Mouse (Mus musculus) liver, embryonic 12.5 days (tissue): ENCODE data around the gene Spin1. TPM values are rescaled to one million over a fixed set of nuclear protein-coding genes. Genes with fewer than 3 reads are reported as not detected.
A peak's percentile ranks its signal among the peaks of the same experiment; 100 is the strongest.

Experiments used
- ATAC-seq: fragments of 200-750 bp; cut with Nextera tagmentation; 2 replicates; pipeline ENCODE4 v1.8.0; 2017; ENCODE audit warnings: moderate number of reproducible peaks, mild to moderate bottlenecking, moderate library complexity
- H3K27ac ChIP-seq: fragments of 300-500 bp; sonication (generic); 2 replicates; pipeline ENCODE4 v1.5.1; 2016; ENCODE audit warnings: mild to moderate bottlenecking
- H3K27me3 ChIP-seq: fragments of 300-500 bp; sonication (generic); replicated peaks from 2 replicates; pipeline ENCODE4 v1.6.1; 2016; ENCODE audit warnings: mild to moderate bottlenecking, moderate library complexity
- H3K36me3 ChIP-seq: fragments of 300-500 bp; sonication (generic); 2 replicates; pipeline ENCODE4 v1.6.1; 2016; ENCODE audit warnings: mild to moderate bottlenecking, moderate library complexity
- H3K4me1 ChIP-seq: fragments of 300-500 bp; sonication (generic); 2 replicates; pipeline ENCODE4 v1.6.1; 2016
- H3K4me2 ChIP-seq: fragments of 300-500 bp; sonication (generic); 2 replicates; pipeline ENCODE4 v1.6.1; 2016; ENCODE audit warnings: mild to moderate bottlenecking, moderate library complexity
- H3K4me3 ChIP-seq: fragments of 300-500 bp; sonication (generic); 2 replicates; pipeline ENCODE4 v1.5.1; 2016; ENCODE audit warnings: mild to moderate bottlenecking, moderate library complexity
- H3K9ac ChIP-seq: fragments of 300-500 bp; sonication (generic); 2 replicates; pipeline ENCODE4 v1.6.1; 2016; ENCODE audit warnings: mild to moderate bottlenecking, moderate library complexity
- H3K9me3 ChIP-seq: fragments of 300-500 bp; sonication (generic); replicated peaks from 2 replicates; pipeline ENCODE4 v1.6.1; 2016; ENCODE audit warnings: mild to moderate bottlenecking, moderate library complexity
- WGBS: fragments of 180-500 bp; shearing (Covaris S2); methylation state at CpG from one replicate; pipeline ENCODE4 v1.1.7; 2016; ENCODE audit not compliant: insufficient replicate concordance; 5-methylcytosine and 5-hydroxymethylcytosine counted together
- polyA plus RNA-seq: library from polyadenylated mRNA; unstranded; fragments of >200 nt; fragmentation: Nextera tagmentation; extraction: Ambion mirVana; gene quantifications from 2 replicates; pipeline ENCODE4 v1.2.1, GENCODE M21; 2016

Gene Spin1
- polyA plus RNA-seq, 1 experiment from 2014 or later: 18.5 TPM

DNA sequence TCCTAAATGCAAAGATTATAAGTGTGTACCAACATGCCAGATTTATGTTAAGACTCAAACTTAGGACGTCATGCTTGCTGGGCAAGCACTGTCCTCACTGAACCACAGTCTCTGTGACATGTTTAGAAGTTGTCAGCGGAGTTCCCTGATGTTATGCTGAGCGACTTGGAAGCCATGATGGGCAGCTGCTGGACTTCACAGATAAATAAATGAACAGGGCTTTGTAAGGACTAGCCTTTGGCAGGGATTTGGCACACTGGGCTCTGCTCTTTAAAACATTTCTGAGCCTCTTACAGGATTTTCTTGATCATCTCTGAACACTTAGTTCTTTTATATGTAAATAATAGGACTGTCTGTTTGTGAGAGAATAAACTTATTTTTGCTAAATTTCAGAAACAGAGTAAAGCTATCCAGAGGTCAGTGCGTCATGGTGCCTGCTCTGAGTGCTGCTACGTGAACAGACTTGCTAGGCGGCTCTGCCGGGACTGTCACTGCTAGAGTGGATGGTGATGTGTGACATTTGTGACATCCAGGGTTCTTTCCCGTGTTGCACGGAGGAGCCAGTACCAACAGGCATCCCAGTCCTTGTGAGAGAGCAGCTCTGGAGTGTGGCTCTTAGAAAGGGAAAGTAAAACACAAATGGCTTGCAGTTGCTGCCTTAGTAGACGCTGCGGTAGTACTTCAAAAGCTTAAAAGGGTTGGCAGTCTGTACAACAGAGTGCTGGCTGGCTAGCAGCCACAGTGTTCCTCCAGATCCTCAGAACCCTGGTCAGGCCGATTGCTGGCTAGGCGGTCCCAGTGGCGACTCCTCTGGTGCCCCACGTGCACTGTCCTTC lies 54.7 kb downstream of the Spin1 start:
- H3K9ac ChIP-seq: no peak overlapping the region
- WGBS: 81% methylated on average over 15 of the region's 15 CpGs
- no peak overlapping the region for H3K4me3 ChIP-seq
- no peak for ATAC-seq
- peaks cover 34% of the 10 kb centered on the region for H3K36me3 ChIP-seq
- H3K27me3 ChIP-seq: no peaks in the 10 kb centered on the region
- no peaks in the 10 kb centered on the region for H3K4me1 ChIP-seq
- H3K9me3 ChIP-seq: no peaks in the 10 kb centered on the region
- H3K27ac ChIP-seq: no peak overlapping the region
- H3K4me2 ChIP-seq: no peak overlapping the region

DNA sequence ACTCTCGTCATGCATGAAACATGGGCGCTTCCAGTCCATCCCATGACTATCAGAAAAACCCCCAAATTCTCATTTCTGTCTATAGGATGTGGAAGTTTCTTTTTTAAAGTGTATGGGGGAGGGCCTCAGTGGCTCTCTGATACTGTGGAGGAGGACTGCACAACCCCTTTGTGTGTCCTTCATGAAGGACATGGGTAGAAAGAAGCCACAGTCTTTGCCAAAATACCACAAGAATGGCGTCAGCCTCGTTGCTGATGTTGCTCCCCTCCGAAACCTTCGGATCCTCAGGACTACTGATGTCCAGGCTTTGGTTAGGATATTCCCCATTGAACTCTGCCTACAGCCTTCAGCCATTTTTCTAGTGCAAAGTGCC lies 55.3 kb downstream of the Spin1 start:
- whole genome bisulfite sequencing: 91% methylated on average over 6 of the region's 6 CpGs
- no peak overlapping the region for H3K4me3 ChIP-seq
- H3K36me3 ChIP-seq: peaks cover 32% of the 10 kb centered on the region
- no peak overlapping the region for H3K9ac ChIP-seq
- H3K9me3 ChIP-seq: no peaks in the 10 kb centered on the region
- H3K27me3 ChIP-seq: no peaks in the 10 kb centered on the region
- no peak overlapping the region for H3K27ac ChIP-seq
- no peak overlapping the region for H3K4me2 ChIP-seq
- ATAC-seq: no peak
- no peaks in the 10 kb centered on the region for H3K4me1 ChIP-seq

DNA sequence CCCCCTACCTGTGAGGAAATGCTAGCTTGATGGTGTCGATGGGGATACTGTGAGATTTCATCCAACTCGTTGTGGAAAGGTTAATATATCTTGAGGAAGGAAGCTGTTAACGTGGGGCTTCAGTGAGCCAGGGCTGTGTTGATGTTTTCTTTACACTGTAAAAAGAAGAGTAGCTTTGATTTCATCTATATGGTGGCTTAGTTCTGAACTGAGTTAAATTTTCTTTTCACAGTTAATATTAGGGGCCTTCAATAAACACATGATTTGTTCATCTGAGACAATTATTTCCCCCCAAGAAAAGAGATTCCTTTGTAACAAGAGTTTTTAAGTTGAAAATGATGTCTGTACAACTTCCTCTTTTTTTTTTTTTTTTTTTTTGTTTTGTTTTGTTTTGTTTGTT lies 56.6 kb downstream of the Spin1 start:
- no peak for ATAC-seq
- H3K27me3 ChIP-seq: no peaks in the 10 kb centered on the region
- H3K4me1 ChIP-seq: no peaks in the 10 kb centered on the region
- H3K9me3 ChIP-seq: no peaks in the 10 kb centered on the region
- no peak overlapping the region for H3K4me2 ChIP-seq
- WGBS: 48% methylated on average over 3 of the region's 3 CpGs
- no peak overlapping the region for H3K4me3 ChIP-seq
- H3K36me3 ChIP-seq: peaks cover 32% of the 10 kb centered on the region
- no peak overlapping the region for H3K27ac ChIP-seq
- H3K9ac ChIP-seq: no peak overlapping the region

DNA sequence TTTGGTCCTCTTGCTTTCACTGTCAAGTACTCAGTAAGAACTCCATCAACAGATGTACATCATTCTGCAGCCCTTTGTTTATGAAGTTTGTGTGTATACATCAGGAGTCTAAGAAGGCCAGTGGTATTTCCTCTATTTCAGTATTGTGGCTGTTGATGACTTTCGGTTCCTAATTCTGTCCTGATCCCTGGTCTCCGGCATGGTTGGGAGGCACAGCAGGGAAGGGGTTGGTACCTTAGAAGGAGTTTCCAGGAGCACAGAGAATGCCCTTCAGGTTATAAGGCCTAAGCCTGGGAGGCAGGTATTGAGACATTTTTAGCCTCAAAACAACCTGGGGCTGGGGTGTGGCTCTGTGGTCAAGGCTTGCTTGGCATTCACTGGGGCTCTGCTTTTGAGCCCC lies 61.0 kb downstream of the Spin1 start:
- no peak overlapping the region for H3K4me2 ChIP-seq
- WGBS: 78% methylated on average over 2 of the region's 2 CpGs
- H3K27me3 ChIP-seq: no peaks in the 10 kb centered on the region
- peaks cover 10% of the 10 kb centered on the region; the same call in 1 of the 2 replicates for H3K36me3 ChIP-seq
- no peaks in the 10 kb centered on the region; the same call in 1 of the 2 replicates for H3K9me3 ChIP-seq
- no peak overlapping the region for H3K9ac ChIP-seq
- no peak overlapping the region for H3K27ac ChIP-seq
- H3K4me3 ChIP-seq: no peak overlapping the region
- H3K4me1 ChIP-seq: no peaks in the 10 kb centered on the region
- no peak for ATAC-seq

DNA sequence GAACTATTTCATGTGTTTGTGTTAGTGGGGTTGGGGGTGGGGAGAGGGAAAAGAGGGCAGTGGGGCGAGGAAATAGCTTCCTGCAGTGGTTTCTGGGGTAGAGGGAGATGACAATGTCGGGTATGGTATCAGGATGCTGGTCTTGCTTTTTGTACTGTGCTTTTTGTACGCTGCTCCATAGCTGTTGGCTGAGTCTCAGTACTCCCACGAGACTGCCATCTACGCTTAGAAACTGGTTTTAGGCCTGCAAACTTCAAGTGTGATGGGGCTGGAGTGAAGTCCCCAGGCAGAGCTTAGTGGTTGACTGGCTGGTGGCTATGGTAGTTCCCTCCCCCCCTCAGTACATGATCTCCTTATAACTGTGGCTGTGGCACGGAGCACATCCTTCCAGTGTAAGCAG lies 61.6 kb downstream of the Spin1 start:
- whole genome bisulfite sequencing: 63% methylated on average over 6 of the region's 6 CpGs
- Histone ChIP-seq H3K27me3 (peaks cover 3% of the 10 kb centered on the region; the same call in 1 of the 2 replicates), H3K27ac (no peak overlapping the region), H3K4me2 (no peak overlapping the region), H3K36me3 (peaks cover 8% of the 10 kb centered on the region; the same call in 1 of the 2 replicates), H3K4me3 (no peak overlapping the region), H3K9ac (no peak overlapping the region), H3K4me1 (no peaks in the 10 kb centered on the region), H3K9me3 (no peaks in the 10 kb centered on the region; the same call in 1 of the 2 replicates)
- ATAC-seq: no peak

DNA sequence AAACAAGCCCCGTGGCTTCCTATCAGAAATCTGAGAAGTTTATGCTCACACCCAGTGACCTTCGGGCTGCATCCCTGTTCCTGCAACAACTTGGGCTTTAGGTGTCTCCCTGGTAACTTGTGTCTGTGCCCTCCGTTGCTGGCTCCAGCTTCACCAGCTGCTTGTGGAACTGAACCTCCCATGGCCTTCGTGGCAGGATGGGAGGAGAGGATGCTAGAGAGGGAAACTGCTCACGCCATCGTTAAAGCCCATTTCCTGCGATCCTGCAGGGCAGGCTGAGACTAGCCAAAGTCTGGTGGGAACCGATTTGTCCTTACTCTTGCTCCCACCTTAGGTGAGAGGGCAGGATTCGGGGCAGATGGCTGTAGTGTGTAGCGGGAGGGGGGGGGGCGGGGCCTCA lies 66.0 kb downstream of the Spin1 start:
- no peak for ATAC-seq
- Histone ChIP-seq H3K4me3 (no peak overlapping the region), H3K4me2 (no peak overlapping the region), H3K9ac (no peak overlapping the region), H3K27ac (no peak overlapping the region), H3K4me1 (peaks cover 16% of the 10 kb centered on the region), H3K9me3 (no peaks in the 10 kb centered on the region; the same call in 1 of the 2 replicates), H3K27me3 (peaks cover 29% of the 10 kb centered on the region), H3K36me3 (no peaks in the 10 kb centered on the region)
- 51% methylated on average over 11 of the region's 11 CpGs for WGBS

DNA sequence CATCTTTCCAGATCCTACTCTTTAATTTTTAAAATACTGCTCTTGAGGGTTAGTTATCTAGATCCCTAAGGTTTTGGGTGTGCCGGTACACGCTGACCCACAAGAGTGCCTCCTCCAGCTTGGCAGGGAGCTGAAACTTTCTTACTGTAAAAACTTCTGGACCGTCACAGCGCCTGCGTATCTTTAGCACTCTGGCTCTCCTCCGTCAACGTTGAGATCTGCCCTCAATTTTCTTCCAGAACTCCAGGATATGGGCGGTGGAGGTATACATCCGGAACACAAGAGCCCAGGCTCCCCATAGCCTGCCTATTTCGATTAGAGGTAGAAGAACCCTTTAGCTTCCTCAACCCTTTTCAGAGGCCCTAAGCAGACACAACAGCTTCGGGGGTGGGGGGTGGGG lies 69.5 kb downstream of the Spin1 start:
- ATAC-seq: no peak
- peak overlapping the region; percentile 45 for H3K4me3 ChIP-seq
- H3K36me3 ChIP-seq: no peaks in the 10 kb centered on the region
- no peaks in the 10 kb centered on the region for H3K9me3 ChIP-seq
- no peak overlapping the region for H3K9ac ChIP-seq
- H3K27ac ChIP-seq: no peak overlapping the region
- H3K4me1 ChIP-seq: peaks cover 16% of the 10 kb centered on the region
- H3K27me3 ChIP-seq: peaks cover 47% of the 10 kb centered on the region
- H3K4me2 ChIP-seq: peak overlapping the region; percentile 79
- 16% methylated on average over 11 of the region's 11 CpGs for WGBS

DNA sequence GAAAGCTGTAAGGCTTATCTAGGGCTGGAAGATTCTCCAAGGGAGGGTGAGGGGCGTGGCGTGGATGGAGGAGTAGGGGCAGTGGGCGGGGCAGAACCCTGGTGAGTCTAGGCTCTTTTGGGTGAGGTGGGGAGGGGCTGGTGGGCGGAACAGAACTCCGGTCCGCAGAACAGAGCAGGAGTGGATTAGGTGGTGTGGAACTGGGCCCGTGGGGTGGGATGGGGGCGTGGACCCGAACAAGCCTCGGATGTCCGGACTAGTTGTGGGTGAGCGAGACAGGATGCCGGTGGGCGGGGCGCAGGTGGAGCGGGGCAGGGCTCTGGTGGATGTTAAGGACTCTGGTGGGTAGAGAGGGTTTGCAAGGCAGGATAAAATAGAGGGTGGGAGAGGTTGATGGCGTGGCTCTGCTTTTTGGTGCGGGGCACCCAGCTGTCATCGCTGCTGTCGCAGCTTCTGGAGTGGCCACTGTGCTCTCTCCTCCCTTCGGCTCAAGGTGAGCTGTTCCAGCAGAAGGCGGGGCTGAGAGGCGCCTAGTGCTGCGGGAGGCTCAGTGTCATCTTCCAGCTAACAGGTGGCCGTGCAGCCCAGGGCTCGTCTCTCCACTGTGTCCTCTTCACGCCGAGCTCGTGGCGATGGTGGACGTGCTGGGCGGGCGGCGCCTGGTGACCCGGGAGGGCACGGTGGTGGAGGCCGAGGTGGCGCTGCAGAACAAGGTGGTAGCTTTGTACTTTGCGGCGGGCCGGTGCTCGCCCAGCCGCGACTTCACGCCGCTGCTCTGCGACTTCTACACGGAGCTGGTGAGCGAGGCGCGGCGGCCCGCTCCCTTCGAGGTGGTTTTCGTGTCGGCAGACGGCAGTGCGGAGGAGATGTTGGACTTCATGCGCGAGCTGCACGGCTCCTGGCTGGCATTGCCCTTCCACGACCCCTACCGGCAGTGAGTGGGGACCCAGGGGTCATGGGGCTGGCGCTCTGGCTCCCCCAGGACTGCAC lies 70.3 kb downstream of the Spin1 start, which contains the start of gene Nxnl2:
Gene Nxnl2, plus strand, starts transcription at position 332 of the 990 bp plus-strand sequence.
- peaks cover 16% of the 10 kb centered on the region for H3K4me1 ChIP-seq
- no peaks in the 10 kb centered on the region for H3K36me3 ChIP-seq
- H3K27me3 ChIP-seq: peaks cover 47% of the 10 kb centered on the region
- ATAC-seq: peak; percentile 61; the same call in 1 of the 2 replicates
- H3K4me3 ChIP-seq: peak within 1 kb of the TSS; percentile 45
- no peaks in the 10 kb centered on the region for H3K9me3 ChIP-seq
- H3K9ac ChIP-seq: no peak within 1 kb of the TSS
- H3K4me2 ChIP-seq: peak within 1 kb of the TSS; percentile 79
- no peak within 1 kb of the TSS for H3K27ac ChIP-seq
- 2% methylated on average over 57 of the region's 64 CpGs for whole genome bisulfite sequencing

DNA sequence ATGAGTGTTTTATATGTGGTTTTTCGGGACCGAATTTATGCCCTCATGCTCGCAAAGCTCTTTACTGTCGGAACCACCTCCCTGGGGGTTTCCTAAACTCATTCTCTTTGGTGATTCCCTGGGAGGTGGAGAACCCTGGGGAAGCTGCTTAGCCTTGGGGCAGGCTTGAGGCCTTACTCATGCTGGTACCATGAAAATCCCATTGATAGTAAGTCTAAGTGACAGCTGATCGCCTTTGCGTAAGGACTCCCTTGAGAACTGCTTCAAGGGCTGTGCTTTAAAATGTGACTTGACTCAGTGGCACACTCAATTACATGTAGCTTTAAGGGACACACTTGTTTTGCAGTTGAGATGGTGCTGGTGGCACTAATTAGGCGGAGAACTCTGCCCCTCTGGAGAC lies 71.9 kb downstream of the Spin1 start:
- peaks cover 16% of the 10 kb centered on the region for H3K4me1 ChIP-seq
- H3K4me3 ChIP-seq: no peak overlapping the region
- peaks cover 44% of the 10 kb centered on the region for H3K27me3 ChIP-seq
- H3K9ac ChIP-seq: no peak overlapping the region
- no peak overlapping the region for H3K4me2 ChIP-seq
- WGBS: 90% methylated on average over 7 of the region's 7 CpGs
- H3K36me3 ChIP-seq: no peaks in the 10 kb centered on the region
- H3K27ac ChIP-seq: no peak overlapping the region
- ATAC-seq: no peak
- no peaks in the 10 kb centered on the region for H3K9me3 ChIP-seq

DNA sequence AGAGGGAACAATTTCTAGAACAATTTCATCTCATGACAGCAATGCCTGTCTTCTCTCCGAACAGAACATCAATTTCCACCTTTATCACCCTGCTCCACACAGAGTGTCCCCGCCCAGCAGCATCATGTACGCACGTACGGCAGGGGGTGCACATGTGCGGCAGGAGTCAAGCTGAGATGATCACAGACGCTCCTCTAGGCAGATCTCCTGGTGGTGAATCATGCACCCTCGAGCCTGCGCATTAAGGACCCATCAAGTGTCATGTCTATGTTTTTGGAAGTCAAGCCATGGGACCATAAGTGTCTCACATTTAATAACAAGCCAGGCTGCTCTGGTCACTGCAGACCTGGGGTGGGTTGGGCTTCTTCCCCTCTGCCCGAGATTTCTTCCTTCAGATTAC lies 78.3 kb downstream of the Spin1 start:
- ATAC-seq: no peak

DNA sequence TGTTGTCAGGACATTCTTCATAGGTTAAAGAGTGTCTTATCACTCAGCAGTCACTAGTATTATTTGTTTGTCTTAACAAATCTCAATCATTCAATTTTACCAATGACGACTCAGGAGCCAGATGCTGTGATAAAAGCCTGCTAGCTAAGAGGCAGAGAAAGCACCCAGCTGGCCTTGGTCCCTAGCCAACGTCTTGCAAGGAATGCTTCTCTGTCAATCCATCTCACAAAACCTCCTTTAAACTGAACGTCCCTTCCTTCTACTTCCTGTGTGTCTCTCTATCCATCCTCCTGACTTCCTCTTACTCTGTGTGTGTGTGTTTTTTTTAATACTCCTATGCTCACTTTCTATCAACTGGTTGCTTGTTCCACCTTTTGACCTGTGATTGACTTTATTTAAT lies 78.7 kb downstream of the Spin1 start:
- ATAC-seq: no peak
- 38% methylated on average over 3 of the region's 3 CpGs for WGBS
- H3K9me3 ChIP-seq: no peaks in the 10 kb centered on the region

More for the DNA sequence above, 78.3 kb downstream of the Spin1 start:
- Histone ChIP-seq H3K27me3 (no peaks in the 10 kb centered on the region), H3K36me3 (no peaks in the 10 kb centered on the region), H3K9me3 (no peaks in the 10 kb centered on the region), H3K9ac (no peak overlapping the region), H3K4me2 (no peak overlapping the region), H3K27ac (no peak overlapping the region), H3K4me3 (no peak overlapping the region), H3K4me1 (no peaks in the 10 kb centered on the region)
- 66% methylated on average over 10 of the region's 10 CpGs for WGBS

DNA sequence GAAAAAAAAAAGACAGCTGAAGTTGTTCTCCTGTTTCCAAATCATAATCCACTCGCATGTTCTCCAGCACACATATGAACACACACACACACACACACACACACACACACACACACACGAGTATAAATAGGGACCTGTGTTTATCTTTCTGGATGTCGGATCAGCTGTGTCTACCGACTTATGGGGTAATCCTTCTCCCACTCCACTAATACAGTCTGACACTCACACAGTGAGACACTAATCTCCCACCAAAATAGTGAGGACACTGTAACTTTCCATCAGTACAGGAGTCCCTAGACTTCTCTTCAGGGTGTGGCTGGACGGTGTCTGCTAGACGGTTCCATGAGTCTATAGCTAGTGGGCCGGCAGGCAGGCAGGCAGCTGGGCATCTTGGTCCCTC lies 81.6 kb downstream of the Spin1 start:
- Histone ChIP-seq H3K4me3 (no peak overlapping the region), H3K36me3 (no peaks in the 10 kb centered on the region), H3K27ac (no peak overlapping the region), H3K27me3 (no peaks in the 10 kb centered on the region), H3K4me1 (no peaks in the 10 kb centered on the region), H3K4me2 (no peak overlapping the region), H3K9ac (no peak overlapping the region), H3K9me3 (no peaks in the 10 kb centered on the region)
- WGBS: 64% methylated on average over 7 of the region's 7 CpGs
- no peak for ATAC-seq

More for the DNA sequence above, 78.7 kb downstream of the Spin1 start:
- Histone ChIP-seq H3K27ac (no peak overlapping the region), H3K4me2 (no peak overlapping the region), H3K36me3 (no peaks in the 10 kb centered on the region), H3K27me3 (no peaks in the 10 kb centered on the region), H3K4me1 (no peaks in the 10 kb centered on the region), H3K4me3 (no peak overlapping the region), H3K9ac (no peak overlapping the region)
